Mouse (Mus musculus) intestine, embryonic 15.5 days (tissue): Measurements from ENCODE around the gene Tex22. TPM values are rescaled to one million over a fixed set of nuclear protein-coding genes. Genes with fewer than 3 reads are reported as not detected.

Source experiments
- ATAC-seq: fragments of 200-750 bp; cut with Nextera tagmentation; 2 replicates; pipeline ENCODE4 v1.8.0; 2017; ENCODE audit warnings: moderate TSS enrichment, moderate library complexity
- H3K27ac ChIP-seq: fragments of 300-500 bp; sonication (generic); 2 replicates; pipeline ENCODE4 v1.5.1; 2015; ENCODE audit warnings: mild to moderate bottlenecking, inconsistent platforms
- H3K27me3 ChIP-seq: fragments of 300-500 bp; sonication (generic); replicated peaks from 2 replicates; pipeline ENCODE4 v1.6.1; 2015; ENCODE audit warnings: inconsistent platforms
- H3K36me3 ChIP-seq: fragments of 300-500 bp; sonication (generic); 2 replicates; pipeline ENCODE4 v1.6.1; 2015; ENCODE audit warnings: inconsistent platforms
- H3K4me1 ChIP-seq: fragments of 300-500 bp; sonication (generic); replicated peaks from 2 replicates; pipeline ENCODE4 v1.6.1; 2015; ENCODE audit warnings: inconsistent platforms
- H3K4me2 ChIP-seq: fragments of 300-500 bp; sonication (generic); replicated peaks from 2 replicates; pipeline ENCODE4 v1.6.1; 2015; ENCODE audit warnings: mild to moderate bottlenecking, inconsistent platforms
- H3K4me3 ChIP-seq: fragments of 300-500 bp; sonication (generic); replicated peaks from 2 replicates; pipeline ENCODE4 v1.5.1; 2015; ENCODE audit warnings: inconsistent platforms
- H3K9ac ChIP-seq: fragments of 300-500 bp; sonication (generic); 2 replicates; pipeline ENCODE4 v1.6.1; 2015; ENCODE audit warnings: inconsistent platforms
- H3K9me3 ChIP-seq: fragments of 300-500 bp; sonication (generic); 2 replicates; pipeline ENCODE4 v1.6.1; 2016; ENCODE audit warnings: inconsistent platforms
- WGBS: fragments of 180-500 bp; shearing (Covaris S2); methylation state at CpG from one replicate; pipeline ENCODE4 v1.1.7; 2015; 5-methylcytosine and 5-hydroxymethylcytosine counted together
- polyA plus RNA-seq: library from polyadenylated mRNA; unstranded; fragments of >200 nt; fragmentation: Nextera tagmentation; extraction: Ambion mirVana; gene quantifications from 2 replicates; pipeline ENCODE4 v1.2.1, GENCODE M21; 2015

Gene Tex22
- not detected in 2 replicates for polyA plus RNA-seq

GRCm38 (mm10) chr12:113074329-113075062, at the start of gene Tex22:
Gene Tex22, plus strand, starts transcription at chr12:113074502.
- H3K9ac ChIP-seq: peak within 1 kb of the TSS; percentile 56
- 4% methylated on average over 32 of the region's 32 CpGs for WGBS
- peaks cover 17% of the 10 kb centered on the region for H3K4me1 ChIP-seq
- ATAC-seq: peak; percentile 95
- H3K27ac ChIP-seq: peak within 1 kb of the TSS; percentile 85
- no peaks in the 10 kb centered on the region for H3K9me3 ChIP-seq
- no peaks in the 10 kb centered on the region for H3K27me3 ChIP-seq
- 0 out of 2 replicates have a peak, but pooled peaks cover 10% of the 10 kb centered on the region for H3K36me3 ChIP-seq
- H3K4me3 ChIP-seq: peak within 1 kb of the TSS; percentile 41
- H3K4me2 ChIP-seq: peak within 1 kb of the TSS; percentile 81

- Histone ChIP-seq H3K4me1 (peaks cover 15% of the 10 kb centered on the region; the same call in 1 of the 2 replicates), H3K4me2 (no peak overlapping the region), H3K36me3 (no peaks in the 10 kb centered on the region; the same call in 1 of the 2 replicates), H3K27me3 (no peaks in the 10 kb centered on the region), H3K9me3 (no peaks in the 10 kb centered on the region), H3K4me3 (no peak overlapping the region), H3K27ac (no peak overlapping the region), H3K9ac (no peak overlapping the region)
- ATAC-seq: no peak
- WGBS: 95% methylated on average over 1 of the region's 1 CpGs
Observed at GRCm38 (mm10) chr12:113026557-113026956, 47.7 kb upstream of the Tex22 start.

- H3K4me3 ChIP-seq: no peak overlapping the region
- no peak overlapping the region for H3K27ac ChIP-seq
- H3K9ac ChIP-seq: no peak overlapping the region
- no peaks in the 10 kb centered on the region; the same call in 1 of the 2 replicates for H3K36me3 ChIP-seq
- no peaks in the 10 kb centered on the region for H3K9me3 ChIP-seq
- no peak for ATAC-seq
- no peaks in the 10 kb centered on the region for H3K27me3 ChIP-seq
- WGBS: 81% methylated on average over 2 of the region's 2 CpGs
- H3K4me2 ChIP-seq: no peak overlapping the region
- H3K4me1 ChIP-seq: peaks cover 18% of the 10 kb centered on the region; the same call in 1 of the 2 replicates
Observed at GRCm38 (mm10) chr12:113027495-113027894, 46.8 kb upstream of the Tex22 start.

- ATAC-seq: no peak
- H3K36me3 ChIP-seq: no peaks in the 10 kb centered on the region; the same call in 1 of the 2 replicates
- no peaks in the 10 kb centered on the region for H3K27me3 ChIP-seq
- no peak overlapping the region for H3K27ac ChIP-seq
- H3K9me3 ChIP-seq: no peaks in the 10 kb centered on the region
- H3K9ac ChIP-seq: no peak overlapping the region
- H3K4me2 ChIP-seq: no peak overlapping the region; the same call in 1 of the 2 replicates
- peaks cover 18% of the 10 kb centered on the region; the same call in 1 of the 2 replicates for H3K4me1 ChIP-seq
- H3K4me3 ChIP-seq: no peak overlapping the region
- WGBS: 66% methylated on average over 5 of the region's 5 CpGs
Observed at GRCm38 (mm10) chr12:113028067-113028466, 46.2 kb upstream of the Tex22 start.

- Histone ChIP-seq H3K9ac (no peak overlapping the region), H3K4me1 (peaks cover 18% of the 10 kb centered on the region; the same call in 1 of the 2 replicates), H3K4me2 (no peak overlapping the region), H3K4me3 (no peak overlapping the region), H3K36me3 (no peaks in the 10 kb centered on the region), H3K27ac (no peak overlapping the region), H3K9me3 (no peaks in the 10 kb centered on the region), H3K27me3 (no peaks in the 10 kb centered on the region)
- ATAC-seq: no peak
- WGBS: 73% methylated on average over 9 of the region's 9 CpGs
Observed at GRCm38 (mm10) chr12:113028898-113029297, 45.4 kb upstream of the Tex22 start.

GRCm38 (mm10) chr12:113030046-113030445, 44.3 kb upstream of the Tex22 start:
- no peaks in the 10 kb centered on the region for H3K9me3 ChIP-seq
- no peaks in the 10 kb centered on the region for H3K36me3 ChIP-seq
- no peak overlapping the region for H3K4me3 ChIP-seq
- H3K9ac ChIP-seq: no peak overlapping the region
- ATAC-seq: no peak; the same call in 1 of the 2 replicates
- H3K27ac ChIP-seq: no peak overlapping the region
- H3K4me2 ChIP-seq: no peak overlapping the region
- WGBS: 48% methylated on average over 4 of the region's 4 CpGs
- peaks cover 18% of the 10 kb centered on the region; the same call in 1 of the 2 replicates for H3K4me1 ChIP-seq
- H3K27me3 ChIP-seq: no peaks in the 10 kb centered on the region

- H3K4me3 ChIP-seq: no peak overlapping the region
- H3K9ac ChIP-seq: no peak overlapping the region
- H3K4me1 ChIP-seq: peaks cover 18% of the 10 kb centered on the region; the same call in 1 of the 2 replicates
- H3K4me2 ChIP-seq: no peak overlapping the region
- H3K36me3 ChIP-seq: no peaks in the 10 kb centered on the region
- H3K27me3 ChIP-seq: no peaks in the 10 kb centered on the region
- WGBS: 74% methylated on average over 9 of the region's 9 CpGs
- H3K27ac ChIP-seq: no peak overlapping the region
- no peaks in the 10 kb centered on the region for H3K9me3 ChIP-seq
- ATAC-seq: peak; percentile 26; the same call in 1 of the 2 replicates
Observed at GRCm38 (mm10) chr12:113030993-113031392, 43.3 kb upstream of the Tex22 start.

GRCm38 (mm10) chr12:113031441-113031840, 42.9 kb upstream of the Tex22 start:
- H3K4me3 ChIP-seq: no peak overlapping the region
- no peaks in the 10 kb centered on the region for H3K27me3 ChIP-seq
- no peak overlapping the region for H3K4me2 ChIP-seq
- no peaks in the 10 kb centered on the region for H3K36me3 ChIP-seq
- 87% methylated on average over 6 of the region's 6 CpGs for WGBS
- no peak for ATAC-seq
- no peak overlapping the region for H3K27ac ChIP-seq
- peaks cover 18% of the 10 kb centered on the region; the same call in 1 of the 2 replicates for H3K4me1 ChIP-seq
- H3K9ac ChIP-seq: no peak overlapping the region
- no peaks in the 10 kb centered on the region for H3K9me3 ChIP-seq

GRCm38 (mm10) chr12:113032296-113033250, 41.7 kb upstream of the Tex22 start:
- Histone ChIP-seq H3K9ac (no peak overlapping the region), H3K27ac (no peak overlapping the region), H3K36me3 (no peaks in the 10 kb centered on the region), H3K27me3 (no peaks in the 10 kb centered on the region), H3K4me2 (no peak overlapping the region), H3K4me1 (peaks cover 18% of the 10 kb centered on the region; the same call in 1 of the 2 replicates), H3K4me3 (no peak overlapping the region), H3K9me3 (no peaks in the 10 kb centered on the region)
- WGBS: 79% methylated on average over 11 of the region's 11 CpGs
- no peak for ATAC-seq

GRCm38 (mm10) chr12:113035093-113035492, 39.2 kb upstream of the Tex22 start:
- Histone ChIP-seq H3K4me3 (no peak overlapping the region), H3K4me1 (peaks cover 10% of the 10 kb centered on the region; the same call in 1 of the 2 replicates), H3K27me3 (no peaks in the 10 kb centered on the region), H3K4me2 (no peak overlapping the region), H3K36me3 (no peaks in the 10 kb centered on the region), H3K9ac (no peak overlapping the region), H3K9me3 (no peaks in the 10 kb centered on the region), H3K27ac (no peak overlapping the region)
- 80% methylated on average over 2 of the region's 2 CpGs for WGBS
- no peak for ATAC-seq

GRCm38 (mm10) chr12:113036996-113037395, 37.3 kb upstream of the Tex22 start:
- Histone ChIP-seq H3K9ac (no peak overlapping the region), H3K36me3 (no peaks in the 10 kb centered on the region), H3K27me3 (no peaks in the 10 kb centered on the region), H3K9me3 (no peaks in the 10 kb centered on the region), H3K27ac (no peak overlapping the region), H3K4me1 (0 out of 2 replicates have a peak, but pooled peaks cover 2% of the 10 kb centered on the region), H3K4me3 (no peak overlapping the region), H3K4me2 (no peak overlapping the region)
- ATAC-seq: no peak
- 89% methylated on average over 4 of the region's 4 CpGs for WGBS

- H3K9me3 ChIP-seq: no peaks in the 10 kb centered on the region
- H3K27ac ChIP-seq: no peak overlapping the region
- no peak overlapping the region for H3K4me3 ChIP-seq
- no peaks in the 10 kb centered on the region for H3K4me1 ChIP-seq
- no peak overlapping the region for H3K4me2 ChIP-seq
- no peaks in the 10 kb centered on the region for H3K27me3 ChIP-seq
- H3K9ac ChIP-seq: no peak overlapping the region
- H3K36me3 ChIP-seq: no peaks in the 10 kb centered on the region
- WGBS: 88% methylated on average over 4 of the region's 4 CpGs
- no peak for ATAC-seq
Observed at GRCm38 (mm10) chr12:113038414-113038813, 35.9 kb upstream of the Tex22 start.
